Mouse (Mus musculus): Measurements from ENCODE around the gene Dcaf15. TPM values are rescaled to one million over a fixed set of nuclear protein-coding genes. Genes with fewer than 3 reads are reported as not detected.
A peak's percentile ranks its signal among the peaks of the same experiment; 100 is the strongest.

Dcaf15 gene
- polyA plus RNA-seq, 1 experiment from 2014 or later = 15.2 TPM

DNA sequence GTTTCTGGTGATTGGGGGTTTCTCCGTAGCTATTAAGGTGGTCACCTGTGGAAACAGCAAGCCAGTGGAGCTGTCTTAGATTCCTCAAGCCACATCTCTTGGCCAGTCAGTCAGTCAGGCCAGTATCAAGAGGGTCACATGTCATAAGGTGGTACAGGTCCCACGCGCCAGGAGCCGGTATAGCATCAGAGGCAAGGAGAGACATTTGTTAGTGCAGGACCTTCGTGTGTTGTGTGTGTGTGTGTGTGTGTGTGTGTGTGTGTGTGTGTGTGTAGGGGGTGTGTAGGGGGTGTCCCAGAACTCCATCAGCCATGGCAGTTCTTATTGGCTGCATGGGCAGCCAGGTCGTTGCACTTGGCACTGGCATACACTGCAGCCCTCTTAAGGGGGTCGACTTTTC is 36.7 kb downstream of the Dcaf15 start:
- peak overlapping the region; percentile 37 for H3K4me2 ChIP-seq (ENCODE audit: low read depth, severe bottlenecking)
- H3K36me3 ChIP-seq (ENCODE audit: control insufficient read depth, insufficient read depth, low read length) = no peaks in the 10 kb centered on the region
- 89% methylated on average over 7 of the region's 7 CpGs for WGBS
- peaks cover 6% of the 10 kb centered on the region for H3K4me1 ChIP-seq (ENCODE audit: control insufficient read depth, insufficient read depth, low read length)
- no peak for DNase-seq (ENCODE audit: low spot score)
- no peaks in the 10 kb centered on the region for H3K27me3 ChIP-seq (ENCODE audit: control insufficient read depth, insufficient read depth, low read length)
- no peak overlapping the region for H3K27ac ChIP-seq (replicated peaks; ENCODE audit: low read depth, low read length)
- H3K4me3 ChIP-seq (ENCODE audit: low read depth, low read length) = peak overlapping the region; percentile 79; the same call in 1 of the 2 replicates
- H3K9ac ChIP-seq (ENCODE audit: low read length) = no peak overlapping the region
- no peaks in the 10 kb centered on the region for H3K9me3 ChIP-seq (ENCODE audit: control insufficient read depth, low read length)
- no peak for ATAC-seq (ENCODE audit: insufficient number of reproducible peaks, low FRiP score, low TSS enrichment, low read depth)

DNA sequence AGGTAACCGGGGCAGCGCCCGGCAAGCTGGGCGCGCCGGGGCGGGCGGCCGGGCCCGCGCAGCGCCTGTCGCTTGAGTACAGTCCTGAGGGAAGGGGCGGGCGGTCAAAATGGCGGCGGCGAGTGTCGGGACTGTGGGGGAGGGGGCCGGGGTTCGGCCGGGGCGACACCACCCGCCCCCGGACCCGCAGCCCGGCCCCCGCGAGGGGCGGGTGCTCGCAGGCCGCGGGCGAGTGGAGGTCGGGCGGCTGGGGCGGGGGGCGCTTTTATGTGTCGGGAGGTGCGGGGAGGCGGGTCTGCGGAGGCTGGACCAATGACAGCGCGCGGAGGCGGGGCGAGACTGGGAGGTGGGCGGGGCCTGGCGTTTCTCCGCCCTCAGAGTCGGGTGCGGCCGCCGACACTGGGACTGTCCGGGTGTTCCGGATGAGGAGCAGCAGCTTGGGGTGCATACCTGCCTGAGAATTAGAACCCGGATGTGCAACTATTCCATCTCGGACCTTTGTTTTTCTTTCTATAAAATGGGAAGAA is 37.5 kb downstream of the Dcaf15 start:
- Histone ChIP-seq H3K27ac (replicated peaks; ENCODE audit: low read depth, low read length) (peak overlapping the region; percentile 92), H3K4me1 (ENCODE audit: control insufficient read depth, insufficient read depth, low read length) (peaks cover 6% of the 10 kb centered on the region), H3K4me3 (ENCODE audit: low read depth, low read length) (peak overlapping the region; percentile 79), H3K27me3 (ENCODE audit: control insufficient read depth, insufficient read depth, low read length) (no peaks in the 10 kb centered on the region), H3K9ac (ENCODE audit: low read length) (peak overlapping the region; percentile 76), H3K36me3 (ENCODE audit: control insufficient read depth, insufficient read depth, low read length) (no peaks in the 10 kb centered on the region), H3K4me2 (ENCODE audit: low read depth, severe bottlenecking) (peak overlapping the region; percentile 37), H3K9me3 (ENCODE audit: control insufficient read depth, low read length) (no peaks in the 10 kb centered on the region)
- DNase-seq (ENCODE audit: low spot score) (peak; percentile 96), ATAC-seq (ENCODE audit: insufficient number of reproducible peaks, low FRiP score, low TSS enrichment, low read depth) (peak; percentile 70)
- WGBS = 1% methylated on average over 52 of the region's 58 CpGs

DNA sequence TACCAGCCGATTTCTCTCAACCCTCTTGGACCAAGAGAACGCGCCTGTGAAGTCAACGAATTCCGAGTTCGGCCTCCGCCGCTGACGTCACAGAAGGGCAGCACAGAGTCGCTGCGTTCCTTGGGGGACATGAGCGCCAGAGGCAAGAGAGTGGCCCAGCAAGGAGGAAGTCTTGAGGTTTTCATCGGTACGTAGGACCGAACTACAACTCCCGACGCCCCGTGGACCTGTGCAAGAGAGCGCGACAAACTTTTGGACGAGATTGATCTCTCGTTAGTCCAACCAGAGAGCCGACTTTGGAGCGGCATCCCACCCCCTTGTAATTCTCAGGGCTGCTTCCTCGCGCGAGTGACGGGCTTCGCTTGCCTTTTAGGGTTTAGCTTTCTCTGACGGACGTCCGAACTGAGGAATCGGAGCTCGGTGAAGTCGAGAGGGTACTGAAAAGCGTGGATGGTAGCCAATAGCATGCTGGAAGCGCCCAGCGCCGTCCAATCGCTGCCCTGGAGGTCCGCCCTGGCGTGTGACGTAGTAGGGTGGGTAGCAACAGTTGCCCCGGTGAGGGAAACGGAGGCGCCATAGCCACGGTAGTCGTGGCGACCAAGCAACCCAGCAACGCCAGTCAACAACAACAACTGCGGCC is 38.2 kb downstream of the Dcaf15 start, which contains the start of gene Rfx1:
Rfx1 (plus strand) TSS at position 544 of the 640 bp plus-strand sequence.
- Histone ChIP-seq H3K27me3 (ENCODE audit: control insufficient read depth, insufficient read depth, low read length) (no peaks in the 10 kb centered on the region), H3K4me2 (ENCODE audit: low read depth, severe bottlenecking) (peak within 1 kb of the TSS; percentile 60), H3K4me3 (ENCODE audit: low read depth, low read length) (peak within 1 kb of the TSS; percentile 79), H3K36me3 (ENCODE audit: control insufficient read depth, insufficient read depth, low read length) (no peaks in the 10 kb centered on the region), H3K27ac (replicated peaks; ENCODE audit: low read depth, low read length) (peak within 1 kb of the TSS; percentile 92), H3K4me1 (ENCODE audit: control insufficient read depth, insufficient read depth, low read length) (peaks cover 6% of the 10 kb centered on the region), H3K9ac (ENCODE audit: low read length) (peak within 1 kb of the TSS; percentile 76), H3K9me3 (ENCODE audit: control insufficient read depth, low read length) (no peaks in the 10 kb centered on the region)
- DNase-seq (ENCODE audit: low spot score) (peak; percentile 98), ATAC-seq (ENCODE audit: insufficient number of reproducible peaks, low FRiP score, low TSS enrichment, low read depth) (peak; percentile 99)
- under 1% methylated on average over 51 of the region's 51 CpGs for WGBS

DNA sequence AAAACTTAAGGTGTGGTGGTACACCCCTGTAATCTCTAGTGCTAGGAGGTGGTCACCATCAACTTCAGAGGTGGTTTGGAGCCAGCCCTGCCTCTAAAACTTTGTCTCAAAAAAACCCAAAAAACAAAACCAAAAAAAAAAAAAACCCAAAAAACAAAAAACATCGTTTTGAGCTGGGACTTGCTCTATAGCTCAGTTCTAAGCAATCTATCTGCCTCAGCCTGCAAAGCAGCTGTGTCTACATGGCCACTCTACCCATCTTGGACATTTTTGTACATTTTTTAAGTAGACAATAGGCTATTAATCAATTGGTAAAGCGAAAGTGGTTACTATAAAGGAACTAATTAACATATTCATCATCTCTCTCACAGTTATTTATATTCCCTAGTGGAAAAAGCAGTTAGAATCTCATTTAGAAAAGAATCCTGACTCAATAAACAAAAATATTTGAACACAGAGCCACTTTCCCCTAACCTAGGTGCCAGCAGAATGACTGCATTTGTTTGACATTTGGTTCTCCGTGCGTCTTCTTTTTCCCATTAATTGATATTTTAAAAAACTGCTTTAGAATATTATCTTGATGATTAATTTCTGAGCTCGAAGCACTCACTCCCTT is 39.0 kb downstream of the Dcaf15 start:
- H3K9me3 ChIP-seq (ENCODE audit: control insufficient read depth, low read length) = no peaks in the 10 kb centered on the region

DNA sequence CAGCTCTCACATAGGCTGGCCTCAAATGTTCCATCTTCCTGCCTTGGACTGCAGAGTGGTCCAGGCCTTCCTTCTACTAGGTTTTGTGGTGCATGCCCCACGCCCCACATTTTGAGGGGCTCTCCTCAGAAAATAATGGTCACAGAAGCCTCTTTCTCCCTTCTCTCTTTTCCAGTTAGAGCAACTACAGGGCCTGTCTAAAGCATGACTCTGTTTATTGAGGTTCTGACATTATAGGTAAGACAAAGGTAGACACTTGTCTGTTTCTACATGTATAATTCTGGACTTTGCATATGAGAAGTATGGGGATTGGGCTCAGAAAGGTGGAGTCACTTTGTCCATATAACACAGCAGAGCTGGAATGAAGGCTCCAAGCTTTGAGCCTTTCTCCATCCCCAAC is 39.5 kb downstream of the Dcaf15 start, which contains the start of gene Gm10643:
Gm10643 (minus strand) TSS at position 101 of the 400 bp plus-strand sequence.
- DNase-seq (ENCODE audit: low spot score) (no peak), ATAC-seq (ENCODE audit: insufficient number of reproducible peaks, low FRiP score, low TSS enrichment, low read depth) (no peak)
- peak within 1 kb of the TSS; percentile 60 for H3K4me2 ChIP-seq (ENCODE audit: low read depth, severe bottlenecking)
- no peaks in the 10 kb centered on the region for H3K27me3 ChIP-seq (ENCODE audit: control insufficient read depth, insufficient read depth, low read length)
- H3K4me1 ChIP-seq (ENCODE audit: control insufficient read depth, insufficient read depth, low read length) = peaks cover 6% of the 10 kb centered on the region
- no peaks in the 10 kb centered on the region for H3K9me3 ChIP-seq (ENCODE audit: control insufficient read depth, low read length)
- no peaks in the 10 kb centered on the region for H3K36me3 ChIP-seq (ENCODE audit: control insufficient read depth, insufficient read depth, low read length)
- H3K27ac ChIP-seq (replicated peaks; ENCODE audit: low read depth, low read length) = no peak within 1 kb of the TSS; the same call in 1 of the 2 replicates
- 94% methylated on average over 1 of the region's 1 CpGs for WGBS
- H3K9ac ChIP-seq (ENCODE audit: low read length) = peak within 1 kb of the TSS; percentile 55
- peak within 1 kb of the TSS; percentile 44 for H3K4me3 ChIP-seq (ENCODE audit: low read depth, low read length)

More for the DNA sequence above, 39.0 kb downstream of the Dcaf15 start:
- Histone ChIP-seq H3K9ac (ENCODE audit: low read length) (peak overlapping the region; percentile 55), H3K27ac (replicated peaks; ENCODE audit: low read depth, low read length) (no peak overlapping the region; the same call in 1 of the 2 replicates), H3K4me3 (ENCODE audit: low read depth, low read length) (peak overlapping the region; percentile 44), H3K36me3 (ENCODE audit: control insufficient read depth, insufficient read depth, low read length) (no peaks in the 10 kb centered on the region), H3K4me1 (ENCODE audit: control insufficient read depth, insufficient read depth, low read length) (peaks cover 6% of the 10 kb centered on the region), H3K4me2 (ENCODE audit: low read depth, severe bottlenecking) (peak overlapping the region; percentile 60), H3K27me3 (ENCODE audit: control insufficient read depth, insufficient read depth, low read length) (no peaks in the 10 kb centered on the region)
- no peak for ATAC-seq (ENCODE audit: insufficient number of reproducible peaks, low FRiP score, low TSS enrichment, low read depth)
- no peak for DNase-seq (ENCODE audit: low spot score)
- 30% methylated on average over 5 of the region's 5 CpGs for WGBS

DNA sequence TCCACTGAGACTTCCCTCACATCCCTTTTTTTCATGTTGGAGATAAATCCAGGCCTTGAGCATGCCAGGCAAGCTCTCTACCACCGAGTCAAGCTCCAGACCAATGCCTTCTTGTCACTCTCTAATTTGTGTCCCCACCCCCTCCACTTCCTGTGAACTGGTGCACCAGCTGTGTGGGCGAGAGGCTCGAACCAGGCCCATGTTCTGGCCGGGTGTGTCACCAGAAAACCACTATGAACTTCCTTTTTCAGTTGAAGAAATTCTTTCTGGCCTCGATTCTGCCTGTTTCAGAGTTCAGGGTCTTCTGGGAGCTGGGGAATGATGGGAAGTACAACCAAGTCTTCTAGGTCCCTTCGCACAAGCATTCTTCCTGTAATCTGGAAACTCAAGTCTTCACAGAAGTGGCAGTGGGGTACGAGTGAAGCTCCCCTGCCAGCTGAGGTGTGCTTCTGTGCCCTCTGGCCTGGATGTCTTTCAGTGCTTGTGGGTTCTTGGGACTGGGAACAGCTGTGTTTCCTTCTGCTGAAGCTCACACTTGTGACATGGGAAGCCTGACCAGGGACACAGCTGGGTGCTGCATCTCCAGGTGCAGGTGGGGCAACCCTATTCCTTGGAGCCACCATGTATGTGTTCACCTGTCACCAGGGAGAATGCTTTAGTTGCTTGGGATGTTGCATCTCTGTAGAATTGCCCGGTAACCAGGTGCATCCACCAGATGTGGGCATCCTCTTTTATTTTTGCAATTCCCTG is 40.5 kb downstream of the Dcaf15 start:
- Histone ChIP-seq H3K9me3 (ENCODE audit: control insufficient read depth, low read length) (no peaks in the 10 kb centered on the region), H3K4me3 (ENCODE audit: low read depth, low read length) (no peak overlapping the region), H3K27ac (replicated peaks; ENCODE audit: low read depth, low read length) (no peak overlapping the region), H3K9ac (ENCODE audit: low read length) (no peak overlapping the region), H3K4me1 (ENCODE audit: control insufficient read depth, insufficient read depth, low read length) (peaks cover 6% of the 10 kb centered on the region), H3K27me3 (ENCODE audit: control insufficient read depth, insufficient read depth, low read length) (no peaks in the 10 kb centered on the region), H3K36me3 (ENCODE audit: control insufficient read depth, insufficient read depth, low read length) (no peaks in the 10 kb centered on the region), H3K4me2 (ENCODE audit: low read depth, severe bottlenecking) (no peak overlapping the region)
- no peak for DNase-seq (ENCODE audit: low spot score)
- 70% methylated on average over 8 of the region's 8 CpGs for WGBS
- ATAC-seq (ENCODE audit: insufficient number of reproducible peaks, low FRiP score, low TSS enrichment, low read depth) = no peak

DNA sequence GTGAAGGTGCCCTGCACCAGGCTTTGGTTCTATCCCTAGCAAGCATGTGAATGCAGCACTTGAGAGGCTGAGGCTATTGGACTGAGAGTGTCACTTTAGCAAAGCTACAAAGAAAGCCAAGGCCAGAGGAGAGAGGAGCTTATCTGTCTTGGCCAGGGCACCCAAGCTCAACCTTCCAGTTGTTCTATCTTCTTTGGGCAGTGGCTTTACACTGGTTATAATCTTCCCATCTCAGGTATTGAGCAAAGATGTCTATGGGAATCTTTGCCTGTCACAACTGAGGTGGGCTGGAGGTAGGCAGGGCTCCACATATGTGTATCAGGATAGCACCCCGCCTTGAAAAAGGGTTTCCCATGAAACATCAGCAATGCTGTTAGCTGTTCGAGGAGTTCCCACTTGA is 44.3 kb downstream of the Dcaf15 start:
- 86% methylated on average over 2 of the region's 2 CpGs for WGBS
- Histone ChIP-seq H3K4me1 (ENCODE audit: control insufficient read depth, insufficient read depth, low read length) (no peaks in the 10 kb centered on the region), H3K4me2 (ENCODE audit: low read depth, severe bottlenecking) (no peak overlapping the region), H3K36me3 (ENCODE audit: control insufficient read depth, insufficient read depth, low read length) (no peaks in the 10 kb centered on the region), H3K27me3 (ENCODE audit: control insufficient read depth, insufficient read depth, low read length) (no peaks in the 10 kb centered on the region), H3K27ac (replicated peaks; ENCODE audit: low read depth, low read length) (no peak overlapping the region), H3K9me3 (ENCODE audit: control insufficient read depth, low read length) (no peaks in the 10 kb centered on the region), H3K4me3 (ENCODE audit: low read depth, low read length) (no peak overlapping the region), H3K9ac (ENCODE audit: low read length) (no peak overlapping the region)
- DNase-seq (ENCODE audit: low spot score) (no peak), ATAC-seq (ENCODE audit: insufficient number of reproducible peaks, low FRiP score, low TSS enrichment, low read depth) (no peak)

DNA sequence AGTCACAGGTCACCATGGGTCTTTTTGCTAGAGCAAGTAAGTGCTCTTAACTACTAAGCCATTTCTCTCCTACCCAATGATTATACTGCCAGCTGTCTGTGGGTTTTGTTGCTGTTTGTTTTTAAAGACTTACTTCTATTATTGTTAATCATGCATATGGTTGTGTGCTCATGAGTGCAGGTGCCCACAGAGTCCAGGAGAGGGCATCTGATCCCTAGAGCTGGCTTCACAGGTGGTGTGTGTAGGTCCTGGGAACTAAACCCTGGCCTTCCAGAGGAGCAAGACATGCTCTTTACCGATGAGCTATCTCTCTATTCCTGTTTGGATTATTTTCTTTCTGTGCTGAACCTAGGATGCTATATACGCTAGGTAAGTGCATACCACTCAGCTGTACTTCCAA is 45.3 kb downstream of the Dcaf15 start:
- DNase-seq (ENCODE audit: low spot score) (no peak), ATAC-seq (ENCODE audit: insufficient number of reproducible peaks, low FRiP score, low TSS enrichment, low read depth) (no peak)
- Histone ChIP-seq H3K36me3 (ENCODE audit: control insufficient read depth, insufficient read depth, low read length) (no peaks in the 10 kb centered on the region), H3K27me3 (ENCODE audit: control insufficient read depth, insufficient read depth, low read length) (no peaks in the 10 kb centered on the region), H3K4me3 (ENCODE audit: low read depth, low read length) (no peak overlapping the region), H3K9me3 (ENCODE audit: control insufficient read depth, low read length) (no peaks in the 10 kb centered on the region), H3K4me1 (ENCODE audit: control insufficient read depth, insufficient read depth, low read length) (no peaks in the 10 kb centered on the region), H3K27ac (replicated peaks; ENCODE audit: low read depth, low read length) (no peak overlapping the region), H3K9ac (ENCODE audit: low read length) (no peak overlapping the region), H3K4me2 (ENCODE audit: low read depth, severe bottlenecking) (no peak overlapping the region)
- 81% methylated on average over 2 of the region's 2 CpGs for WGBS
